Mouse (Mus musculus) right cerebral cortex, postnatal 10 days (tissue): ENCODE measurements at regions not wholly inside any gene's neighbourhood (a gene's known extent, or its start where the extent isn't known, plus 50 kb on each side); places are given as distances from the start of the nearest gene placed in this dataset.
A peak's percentile ranks its signal among the peaks of the same experiment; 100 is the strongest.

Experiments
- DNase-seq, 2 experiments: peaks; one replicate each; pipeline ENCODE4 v3.0.0; 2021; ENCODE audit warnings: low spot score in 2 of 2

DNA sequence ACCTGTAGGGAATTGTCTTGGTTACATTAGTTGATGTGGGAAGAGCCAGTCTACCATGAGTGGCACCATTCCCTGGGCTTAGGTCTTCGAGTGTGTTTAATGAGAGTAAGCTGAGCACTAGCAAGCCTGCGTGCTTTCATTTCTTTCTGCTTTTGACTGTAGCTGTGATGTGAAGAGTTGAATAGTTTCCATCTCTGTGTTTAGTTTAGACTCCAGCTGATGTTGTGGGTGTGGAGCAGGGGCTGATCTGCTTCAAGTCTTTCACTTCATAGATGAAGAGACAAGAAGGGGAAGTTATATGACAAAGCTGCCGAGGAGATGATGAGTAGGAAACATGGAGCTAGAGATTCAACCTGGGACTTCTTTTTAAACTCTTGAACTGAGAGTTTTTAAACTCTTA lies 446.0 kb downstream of the Slc4a3 start:
- no peak for DNase-seq

DNA sequence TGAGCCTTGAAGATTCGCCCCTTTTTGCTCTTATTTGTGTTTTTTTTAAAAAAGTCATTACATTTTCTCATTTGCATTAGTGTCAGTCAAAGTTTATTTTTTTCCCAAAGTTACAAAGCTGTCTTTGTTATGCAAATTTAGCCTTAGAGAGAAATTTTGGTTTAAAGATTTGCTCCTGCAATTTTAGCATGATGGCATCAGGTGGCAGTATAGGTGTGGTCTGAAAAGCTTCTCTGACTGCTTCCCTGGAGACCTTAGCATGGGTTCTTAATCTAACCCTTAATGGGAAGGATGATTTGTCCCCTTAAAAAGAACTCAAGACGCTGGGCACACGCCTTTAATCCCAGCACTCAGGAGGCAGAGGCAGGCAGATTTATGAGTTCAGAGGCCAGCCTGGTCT lies 451.2 kb downstream of the Slc4a3 start:
- no peak for DNase-seq

DNA sequence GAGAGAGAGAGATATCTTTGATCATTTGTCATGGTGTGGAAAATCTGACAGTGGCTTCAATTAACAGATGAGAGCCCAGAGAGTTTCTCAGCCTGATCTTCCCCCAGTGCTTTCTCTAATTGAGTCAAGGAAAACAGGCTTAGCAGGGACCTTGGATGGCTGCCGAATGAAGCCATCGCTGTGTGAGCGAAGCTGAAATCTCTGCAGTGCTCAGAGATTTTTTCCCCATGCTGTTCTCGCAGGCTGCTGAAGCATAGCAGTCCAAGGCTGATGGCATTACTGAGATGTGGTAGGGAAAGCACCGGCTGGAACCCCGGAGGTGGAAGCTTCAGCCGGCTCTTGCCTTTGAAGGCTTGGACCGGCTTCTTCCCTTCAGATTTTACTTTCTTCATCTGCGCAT lies 455.1 kb downstream of the Slc4a3 start:
- DNase-seq, result peak; percentile 37 to 45

- DNase-seq, result no peak
These were observed 463.5 kb downstream of the Slc4a3 start for GRCm38 (mm10) chr1:76009601-76010000.

- DNase-seq, result no peak
These were observed 464.2 kb downstream of the Slc4a3 start for GRCm38 (mm10) chr1:76010212-76010800.

DNA sequence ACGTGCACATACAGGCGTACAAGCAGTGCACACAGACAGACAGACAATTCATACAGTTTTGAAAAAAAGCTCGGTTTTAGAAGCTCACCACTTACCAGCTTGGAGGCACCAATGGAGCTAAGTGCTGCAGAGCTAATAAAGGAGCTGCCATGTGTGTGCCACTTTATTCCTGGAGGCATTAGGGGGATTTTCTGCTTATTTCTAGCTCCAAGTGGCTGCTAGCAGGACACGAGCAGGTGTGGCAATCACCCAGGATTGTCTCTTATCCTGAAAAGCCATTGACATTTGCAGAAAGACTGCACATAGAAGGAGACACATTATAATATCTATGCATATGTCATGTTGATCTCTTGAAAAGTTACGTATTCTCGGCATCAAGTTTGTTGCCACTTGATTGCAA lies 472.5 kb downstream of the Slc4a3 start:
- DNase-seq, result no peak

DNA sequence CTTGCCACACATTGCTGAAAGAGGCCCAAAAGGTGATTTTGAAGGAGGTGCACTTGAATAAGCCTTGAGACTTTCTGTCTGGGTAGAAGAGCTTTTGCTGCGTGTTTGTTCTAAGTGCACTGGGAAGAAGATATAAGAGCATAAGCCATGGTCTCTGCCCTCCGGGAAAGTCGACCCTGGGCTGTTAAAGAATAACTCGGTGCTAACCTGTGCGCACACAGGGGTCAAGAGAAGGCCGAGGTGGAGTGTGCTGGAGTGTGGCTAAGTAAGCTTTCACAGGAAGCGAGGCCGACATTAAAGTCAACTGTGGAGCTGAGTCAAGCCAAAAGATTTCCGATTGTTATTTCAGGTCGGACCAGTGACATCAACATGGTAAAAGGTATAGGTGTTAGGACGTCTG lies 473.0 kb downstream of the Slc4a3 start:
- DNase-seq, result no peak

- DNase-seq, result no peak
These were observed 478.6 kb downstream of the Slc4a3 start for GRCm38 (mm10) chr1:76024650-76025049.

DNA sequence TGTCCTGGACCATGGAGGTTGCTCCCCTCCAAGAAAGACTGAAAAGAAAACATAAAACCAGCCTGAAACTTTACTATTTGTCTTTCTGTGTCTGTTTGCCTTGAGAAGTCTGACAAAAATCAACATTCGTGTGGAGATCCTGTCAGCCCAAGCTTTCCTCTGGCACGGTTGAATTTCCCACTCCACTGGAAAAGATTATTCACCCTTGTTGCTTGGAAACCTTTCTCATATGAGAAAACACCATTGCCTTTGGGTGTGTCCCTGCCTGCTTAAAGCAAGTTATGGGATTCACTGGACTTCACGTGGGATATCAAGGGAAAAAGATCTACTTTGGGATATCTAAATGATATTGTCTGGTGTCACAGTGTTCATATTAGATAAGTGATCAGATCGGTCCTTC lies 479.3 kb downstream of the Slc4a3 start:
- DNase-seq, result no peak

DNA sequence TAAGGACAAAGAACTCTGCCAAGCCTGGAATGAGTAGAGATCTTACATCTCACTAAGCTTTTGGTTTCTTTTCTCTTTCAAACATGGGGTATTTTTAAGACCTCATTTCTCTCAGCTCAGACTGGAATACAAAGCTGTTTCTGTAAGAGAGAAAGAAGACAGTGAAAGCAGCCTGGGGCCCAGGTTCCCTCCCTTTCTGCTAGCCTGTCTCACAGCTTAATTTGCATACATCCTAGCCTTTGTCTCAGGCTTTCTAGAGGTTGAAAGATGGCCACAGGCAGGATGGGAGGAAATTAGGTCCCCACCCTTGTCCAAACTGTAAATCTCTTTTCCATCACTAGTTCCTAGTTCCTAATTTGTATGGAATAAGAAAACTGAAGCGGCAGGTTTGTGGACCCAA lies 483.0 kb downstream of the Slc4a3 start:
- DNase-seq, result no peak

DNA sequence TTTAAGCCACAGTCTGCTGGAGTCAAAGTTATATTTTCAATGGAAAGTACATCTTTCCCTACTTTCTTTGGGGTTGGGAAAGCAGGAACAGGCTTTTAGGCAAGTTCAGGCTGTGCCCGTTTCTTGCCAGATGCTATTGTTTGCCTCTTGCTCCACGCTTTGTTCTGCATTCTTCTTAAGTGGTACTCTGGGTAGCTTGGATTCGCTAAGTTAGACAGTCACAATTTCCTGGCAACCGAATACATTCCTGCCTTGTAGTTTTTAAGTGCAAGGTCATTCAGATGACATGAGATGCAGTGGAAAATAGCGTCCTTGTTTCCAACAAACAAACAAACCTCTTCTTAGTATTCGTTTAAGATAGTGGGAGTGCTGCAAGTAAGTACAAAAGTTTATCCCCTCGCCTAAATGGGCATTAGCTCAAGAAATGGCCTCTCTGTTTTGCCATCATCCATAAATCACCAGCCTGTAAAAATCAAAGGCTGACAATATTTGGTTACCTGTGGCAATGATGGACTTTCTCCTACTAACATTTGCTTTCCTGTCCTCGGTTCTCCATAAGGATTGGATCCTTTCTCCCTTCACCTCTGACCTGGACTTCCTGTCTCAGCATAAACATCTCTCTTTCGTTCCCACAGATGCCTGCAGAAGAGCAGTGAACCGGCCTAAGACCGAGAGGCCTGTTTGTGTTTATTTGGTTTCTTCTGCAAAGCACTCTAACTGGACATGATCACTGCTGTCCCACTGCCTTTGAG lies 485.3 kb downstream of the Slc4a3 start:
- DNase-seq, result no peak

- no peak for DNase-seq
These were observed 485.8 kb downstream of the Slc4a3 start for GRCm38 (mm10) chr1:76031923-76032285.

DNA sequence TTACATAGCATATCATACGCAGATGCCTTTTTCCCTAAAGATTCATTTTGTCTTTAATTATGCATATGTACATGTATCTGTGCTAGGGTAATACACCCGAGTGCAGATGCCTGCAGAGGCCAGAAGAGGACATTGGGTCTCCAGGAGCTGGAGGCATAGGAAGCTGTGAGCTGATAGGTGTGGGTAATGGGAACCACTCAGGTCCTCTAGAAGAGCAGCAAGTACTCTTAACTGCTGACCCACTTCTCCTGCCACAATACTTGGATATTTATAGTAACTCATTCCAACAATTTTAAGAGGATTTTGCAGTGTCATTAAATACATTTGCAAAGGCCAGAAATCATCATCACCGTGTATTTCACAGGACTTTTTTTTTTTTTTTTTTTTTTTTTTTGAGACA lies 486.6 kb downstream of the Slc4a3 start:
- no peak for DNase-seq

DNA sequence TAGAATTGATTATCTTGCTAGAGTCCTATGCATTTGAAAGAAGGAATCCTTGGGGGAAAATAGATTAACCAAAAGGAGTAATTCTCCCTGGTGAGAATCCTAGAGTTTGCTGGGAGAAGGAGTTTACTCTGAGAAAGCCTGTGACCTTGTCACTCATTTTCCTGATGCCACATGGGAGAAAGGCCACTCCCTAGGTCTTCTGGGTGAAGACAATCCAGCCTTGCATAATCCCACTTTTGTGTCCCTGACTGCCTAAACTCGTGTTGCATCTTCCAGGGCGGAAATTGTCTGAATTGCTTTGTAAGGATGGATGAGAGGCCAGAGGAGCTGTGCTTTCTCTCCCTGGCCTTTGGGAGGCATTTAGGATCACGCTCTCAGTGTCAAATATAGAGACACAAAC lies 490.2 kb downstream of the Slc4a3 start:
- no peak for DNase-seq

GRCm38 (mm10) chr1:76039029-76039655 lies 493.1 kb downstream of the Slc4a3 start:
- DNase-seq, result peak; percentile 68 to 81

DNA sequence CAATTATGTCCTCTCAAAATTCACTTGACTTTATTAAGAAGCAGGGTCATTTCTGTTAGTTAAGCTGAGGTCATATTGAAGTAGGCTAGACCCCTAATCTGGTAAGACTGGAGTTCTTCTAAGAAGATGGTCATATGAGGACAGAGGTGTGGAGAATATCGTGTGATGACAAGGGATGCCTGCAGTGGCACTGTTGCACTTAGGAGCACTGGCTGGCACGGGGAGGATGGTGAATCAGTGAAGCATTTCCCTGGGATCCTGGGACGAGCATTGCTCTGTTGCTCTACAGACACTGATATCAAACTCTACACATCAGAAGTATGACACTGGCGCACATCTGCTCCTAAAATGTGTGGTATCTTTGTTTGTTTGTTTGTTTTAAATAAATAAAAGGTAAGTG lies 493.6 kb downstream of the Slc4a3 start:
- no peak for DNase-seq

GRCm38 (mm10) chr1:76050264-76050663 lies 504.2 kb downstream of the Slc4a3 start:
- DNase-seq, result no peak

GRCm38 (mm10) chr1:76053378-76054171 lies 507.5 kb downstream of the Slc4a3 start:
- no peak for DNase-seq

DNA sequence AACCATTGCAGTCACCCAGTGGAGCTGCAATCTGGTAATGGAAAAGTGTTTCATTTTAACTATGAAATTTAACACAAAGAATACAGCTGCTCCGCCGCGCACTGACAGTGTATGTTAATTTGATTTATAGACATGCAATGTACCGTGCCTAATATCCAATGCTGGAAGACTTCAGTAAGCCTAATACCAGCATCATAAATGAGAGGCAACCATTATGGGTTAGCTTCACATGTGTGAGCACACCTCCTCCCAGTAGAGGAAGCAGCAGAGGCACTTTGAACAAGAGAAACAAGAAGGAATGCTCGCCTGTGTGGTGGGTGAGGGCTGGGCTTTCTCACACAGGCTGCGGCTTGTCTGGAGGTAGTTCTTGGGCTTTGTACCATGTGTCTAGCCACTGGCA lies 519.7 kb downstream of the Slc4a3 start:
- DNase-seq, result no peak

- peak; percentile 86 to 92 for DNase-seq
These were observed 524.8 kb downstream of the Slc4a3 start for GRCm38 (mm10) chr1:76070831-76071321.

DNA sequence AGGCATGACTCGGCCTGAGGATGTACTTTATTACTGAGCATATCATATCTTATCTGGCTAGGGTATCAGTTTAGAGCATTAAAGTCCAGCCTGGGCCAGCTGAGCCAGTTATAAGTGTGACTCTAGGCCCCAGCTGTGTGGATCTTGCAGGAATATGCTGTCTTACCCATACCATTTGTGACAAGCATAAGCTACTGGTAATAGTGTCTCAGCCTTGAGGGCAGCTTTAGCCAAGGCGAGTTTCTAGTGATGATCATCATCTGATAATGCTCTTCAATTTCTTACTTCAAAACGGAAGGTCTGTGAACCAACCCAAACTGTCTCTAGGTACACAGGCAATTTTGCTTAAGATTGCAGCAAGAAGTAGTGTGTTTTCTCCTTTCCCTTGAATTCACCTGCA lies 529.1 kb downstream of the Slc4a3 start:
- no peak for DNase-seq
